Mouse (Mus musculus) left cerebral cortex, adult 18-20 months (tissue): ENCODE results near the gene Rufy2. TPM values are rescaled to one million over a fixed set of nuclear protein-coding genes. Genes with fewer than 3 reads are reported as not detected.

Experiments used
- DNase-seq, 2 experiments: peaks; one replicate each; pipeline ENCODE4 v3.0.0; 2021 to 2022; ENCODE audit warnings: low spot score in 2 of 2, mixed read lengths in 1 of 2
- total RNA-seq, 2 experiments: library from RNA; stranded (reverse); gene quantifications; 2 replicates each; pipeline ENCODE4 v1.2.3; 2021

Gene Rufy2
- total RNA-seq, 2 experiments from 2014 or later, result 75.6 to 91.0 TPM

DNA sequence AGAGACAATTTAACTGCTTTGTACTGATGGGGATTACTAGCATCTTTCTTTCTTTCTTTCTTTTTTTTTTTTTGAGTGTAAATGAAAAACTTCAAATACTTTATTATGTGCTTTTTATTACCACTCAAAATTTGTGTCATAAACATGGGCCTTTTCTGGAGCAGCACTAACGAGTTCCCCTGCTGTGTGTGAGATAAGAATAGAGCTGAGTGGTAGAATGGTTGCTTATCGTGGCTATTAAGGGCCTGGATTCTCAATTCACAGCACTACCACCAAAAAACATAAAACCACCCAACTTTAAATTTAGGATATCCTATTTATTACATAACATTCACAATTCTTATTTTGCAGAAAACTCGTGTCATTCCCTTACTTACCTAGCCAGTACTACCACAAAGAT is 33.5 kb downstream of the Rufy2 start:
- DNase-seq, result no peak

DNA sequence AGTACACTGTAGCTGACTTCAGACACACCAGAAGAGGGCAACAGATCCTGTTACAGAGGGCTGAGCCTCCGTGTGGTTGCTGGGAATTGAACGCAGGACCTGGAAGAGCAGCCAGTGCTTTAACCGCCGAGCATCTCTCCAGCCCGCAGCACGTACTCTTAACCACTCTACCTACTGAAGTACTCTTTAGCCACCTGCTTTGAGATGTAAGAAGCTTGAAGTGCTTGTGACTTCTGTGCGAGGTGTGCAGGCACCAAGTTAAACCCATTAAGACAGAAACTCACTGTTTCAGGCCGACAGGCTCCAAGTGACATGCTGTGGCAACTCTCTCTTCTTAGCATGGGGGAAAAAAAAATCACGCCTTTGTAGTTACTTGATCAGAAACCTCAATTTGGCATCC is 34.1 kb downstream of the Rufy2 start:
- no peak for DNase-seq

DNA sequence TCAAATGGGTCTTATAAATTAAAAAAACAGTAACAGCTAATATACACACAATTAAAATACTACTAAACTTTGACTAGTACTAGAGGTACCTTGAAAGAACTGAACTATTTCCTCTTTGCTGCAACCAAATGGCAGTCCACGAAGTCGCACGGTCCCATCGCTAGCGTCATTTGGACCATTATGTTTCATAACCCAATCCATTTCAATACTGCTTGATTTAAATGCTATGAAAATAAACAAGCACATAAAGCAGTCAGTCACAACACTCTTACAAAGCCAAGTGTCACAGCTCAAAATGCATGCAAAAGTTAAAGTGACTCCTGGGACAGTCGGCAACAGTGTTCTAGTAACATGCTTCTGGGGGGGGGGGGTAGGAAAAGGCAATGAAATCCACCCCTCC is 39.3 kb downstream of the Rufy2 start:
- no peak for DNase-seq

DNA sequence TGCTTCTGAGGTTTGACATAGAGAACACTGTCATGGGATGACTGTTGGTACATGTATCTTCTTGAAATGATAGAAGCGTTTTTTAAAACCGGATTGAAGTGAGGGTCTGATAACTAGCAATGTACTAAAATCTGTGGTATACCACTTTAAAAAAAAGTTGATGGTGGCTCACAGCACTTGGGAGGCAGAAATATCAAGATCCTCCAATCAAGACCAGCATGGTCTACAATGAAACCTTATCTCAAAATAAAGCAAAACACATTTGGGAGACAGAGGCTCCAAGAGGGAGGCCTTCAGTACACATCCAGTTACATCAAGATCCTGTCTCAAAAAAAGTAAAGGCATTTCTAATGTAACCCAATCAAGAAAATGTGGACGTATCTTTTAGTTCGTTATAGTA is 41.7 kb downstream of the Rufy2 start:
- DNase-seq, result no peak

DNA sequence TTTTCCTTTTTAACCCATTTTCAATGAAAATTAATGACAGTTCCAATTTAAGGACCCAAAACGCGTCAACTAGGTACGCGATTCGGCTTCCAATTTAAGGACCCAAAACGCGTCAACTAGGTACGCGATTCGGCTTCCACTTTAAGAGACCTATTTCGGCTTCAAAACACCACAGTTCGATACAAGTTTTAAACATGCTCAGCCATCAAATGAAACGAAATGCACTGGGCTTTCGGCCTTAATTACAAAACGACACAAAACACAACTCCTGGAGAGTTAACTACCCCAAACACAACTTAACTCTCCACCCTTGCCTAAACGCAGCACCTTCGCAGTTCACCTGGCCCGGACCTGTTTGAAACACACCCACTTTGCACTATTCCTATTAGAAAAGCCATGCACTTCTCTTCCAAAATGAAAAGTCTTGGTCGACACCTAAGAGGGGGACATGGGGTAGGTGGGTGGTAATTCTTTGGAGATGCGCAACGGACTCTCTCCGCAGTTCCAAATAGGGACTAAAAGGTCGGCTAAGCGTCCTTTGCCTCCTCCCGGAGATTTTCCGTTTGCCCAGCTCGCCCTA is 42.6 kb downstream of the Rufy2 start:
- no peak for DNase-seq

DNA sequence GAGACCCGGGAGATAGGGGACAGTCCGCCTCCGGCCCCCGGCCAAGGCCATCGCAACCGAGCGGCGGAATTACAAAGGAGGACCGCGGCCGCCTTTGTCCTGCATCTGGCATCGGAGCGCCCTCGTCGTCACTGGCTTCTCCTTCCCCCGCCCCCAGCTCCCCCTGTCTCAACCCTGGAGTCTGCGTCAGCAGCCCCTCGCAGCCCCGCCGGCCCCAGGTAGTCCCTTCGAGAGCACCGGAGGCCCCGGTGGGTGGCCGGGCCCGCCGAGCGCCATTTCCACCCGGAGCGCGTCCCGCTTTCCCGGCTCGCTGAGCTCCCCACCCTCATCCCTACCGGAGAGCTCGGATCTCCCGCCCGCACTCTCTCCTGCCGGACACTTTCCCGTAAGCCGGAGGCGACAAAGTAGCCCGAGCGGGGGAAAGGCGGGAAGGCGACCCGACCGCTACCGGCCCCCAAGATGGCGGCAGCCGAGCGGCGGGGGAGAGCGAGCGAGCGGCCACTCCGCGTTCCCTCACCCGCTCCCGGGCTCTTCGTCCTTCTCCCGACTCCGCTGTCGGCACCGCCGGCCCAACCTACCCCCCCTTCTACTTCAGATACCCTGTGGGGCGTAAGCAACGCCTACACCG is 43.2 kb downstream of the Rufy2 start:
- DNase-seq, result peak; percentile 58 to 68

DNA sequence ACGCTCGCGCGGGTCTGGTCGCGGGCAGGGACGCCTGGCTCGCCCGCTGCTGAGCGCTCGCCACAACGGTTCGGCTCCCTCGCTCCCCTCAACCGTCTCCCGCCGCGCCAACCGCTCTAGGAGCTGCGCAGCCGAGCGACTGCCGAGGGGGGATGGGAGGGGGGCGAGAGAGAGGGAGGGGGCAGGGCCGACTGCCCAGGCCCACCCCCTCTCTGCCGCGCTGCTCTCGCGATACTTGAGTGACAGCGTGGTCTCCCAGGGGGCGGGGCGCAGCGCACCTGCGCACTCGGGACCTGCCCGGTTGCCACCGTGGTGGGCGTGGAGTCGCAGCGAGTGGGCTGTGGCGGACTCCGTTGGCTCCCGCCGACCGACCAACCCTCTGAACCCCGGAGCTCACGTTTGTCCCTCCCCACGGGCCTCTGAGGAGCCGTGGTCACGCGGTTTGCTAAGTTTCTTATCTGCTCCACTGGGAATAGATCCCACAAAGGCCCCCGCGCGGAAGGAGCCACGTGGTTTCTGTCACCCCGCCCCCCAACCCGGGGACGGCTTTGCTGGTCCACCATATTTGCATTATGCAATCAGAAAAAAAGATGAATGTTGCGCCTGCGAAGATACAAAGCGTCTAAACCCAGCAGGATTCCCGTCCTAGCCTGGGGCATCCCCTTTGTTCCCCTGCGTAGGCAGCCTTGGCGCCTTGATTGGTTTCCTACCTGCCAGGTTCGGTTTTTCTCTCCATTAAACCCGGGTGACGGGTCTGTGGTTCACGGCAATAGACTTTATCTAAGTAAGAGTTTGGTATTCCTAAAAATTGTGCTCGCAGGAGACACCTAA is 43.9 kb downstream of the Rufy2 start, which contains the start of the genes Hnrnph3 and Pbld2:
Gene Hnrnph3 (minus strand): TSS at position 469 of the 831 bp plus-strand sequence.
Gene Pbld2 (plus strand): TSS at position 567 of the 831 bp plus-strand sequence.
- DNase-seq, result peak; percentile 98 to 99

DNA sequence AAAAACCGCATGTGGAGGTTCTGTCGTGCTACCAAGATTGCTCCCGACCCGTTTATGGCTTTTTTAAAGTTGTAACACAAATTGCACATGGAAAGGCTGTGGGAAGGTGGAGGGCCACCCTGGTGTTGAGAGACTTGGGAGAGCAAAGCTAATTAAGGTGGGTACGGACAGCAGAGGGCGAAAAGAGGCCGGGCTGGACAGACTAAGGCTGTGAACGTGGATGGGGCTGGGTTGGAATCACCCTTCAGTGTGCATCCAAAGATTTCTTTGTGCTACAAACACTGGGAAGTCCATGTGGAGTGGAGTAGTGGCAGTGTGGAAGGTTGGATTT is 44.5 kb downstream of the Rufy2 start:
- peak; percentile 39 to 52 for DNase-seq

DNA sequence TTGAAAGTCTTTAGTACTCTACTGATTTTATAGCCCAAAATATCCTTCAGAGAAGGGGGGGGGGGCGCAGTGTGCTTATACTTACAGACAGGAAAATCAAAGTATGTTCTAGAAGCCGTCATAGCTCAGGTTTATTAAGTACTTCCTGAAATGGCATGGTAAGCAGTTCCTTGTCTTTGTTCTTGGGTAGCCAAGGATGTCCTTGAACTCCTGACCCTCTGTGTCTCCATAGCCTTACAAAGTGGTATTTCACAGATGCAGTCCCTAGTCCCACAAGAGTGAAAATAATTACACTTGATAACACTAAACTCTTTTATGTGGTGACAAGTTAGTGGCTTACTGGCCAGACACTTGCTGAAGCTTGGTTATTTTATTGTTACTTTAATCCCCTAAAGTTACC is 45.0 kb downstream of the Rufy2 start:
- no peak for DNase-seq

DNA sequence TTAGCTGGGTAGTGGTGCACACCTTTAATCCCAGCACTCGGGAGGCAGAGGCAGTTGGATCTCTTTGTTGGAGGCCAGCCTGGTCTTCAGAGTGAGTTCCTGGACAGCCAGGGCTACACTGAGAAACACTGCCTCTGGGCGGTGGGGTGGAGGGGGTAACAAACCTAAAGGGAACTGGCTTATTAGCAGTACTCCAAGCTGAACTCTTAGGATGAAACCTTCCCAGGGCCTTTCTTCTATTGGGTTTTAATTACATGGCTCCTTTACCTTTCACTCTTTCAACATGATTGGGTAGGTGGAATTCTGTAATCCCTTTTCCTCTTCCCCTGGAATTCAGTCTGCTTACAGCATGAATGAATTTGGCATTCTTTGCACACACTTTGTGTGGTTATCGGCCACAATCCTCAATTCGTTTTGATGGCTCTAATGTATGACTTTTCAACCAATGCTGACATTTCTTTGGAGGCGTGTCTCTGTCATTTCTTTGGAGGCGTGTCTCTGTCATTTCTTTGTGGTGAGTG is 45.5 kb downstream of the Rufy2 start:
- no peak for DNase-seq

DNA sequence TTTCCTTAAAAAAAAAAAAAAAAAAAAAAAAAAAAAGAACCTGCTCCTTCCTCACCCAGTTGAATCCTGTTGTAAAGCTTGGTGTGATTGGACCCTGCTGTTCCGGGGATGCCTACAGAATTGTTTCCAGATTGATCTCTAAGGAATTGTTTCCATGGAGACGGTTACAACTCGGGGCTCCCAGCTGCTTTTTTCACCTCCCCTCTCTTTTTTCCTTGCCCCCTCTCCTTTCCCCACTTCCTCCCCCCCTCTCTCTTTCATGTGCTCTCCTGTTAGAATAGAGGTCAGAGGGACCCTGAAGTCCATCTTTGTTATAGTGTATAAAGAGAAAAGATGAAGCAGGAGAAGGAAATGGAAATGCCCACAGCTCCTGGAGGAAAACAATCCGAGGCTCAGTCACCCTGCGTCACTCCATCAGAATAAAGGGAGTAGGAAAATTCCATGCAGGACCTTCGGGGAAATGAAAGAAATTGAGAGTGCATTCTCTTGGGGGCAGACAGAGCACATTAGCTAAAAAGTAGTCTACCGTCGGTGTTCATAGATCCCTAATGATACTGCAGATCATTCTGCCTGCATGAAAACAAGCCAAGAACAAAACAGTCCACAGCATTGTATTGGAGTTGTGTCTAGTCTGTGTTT is 46.3 kb downstream of the Rufy2 start:
- DNase-seq, result no peak

DNA sequence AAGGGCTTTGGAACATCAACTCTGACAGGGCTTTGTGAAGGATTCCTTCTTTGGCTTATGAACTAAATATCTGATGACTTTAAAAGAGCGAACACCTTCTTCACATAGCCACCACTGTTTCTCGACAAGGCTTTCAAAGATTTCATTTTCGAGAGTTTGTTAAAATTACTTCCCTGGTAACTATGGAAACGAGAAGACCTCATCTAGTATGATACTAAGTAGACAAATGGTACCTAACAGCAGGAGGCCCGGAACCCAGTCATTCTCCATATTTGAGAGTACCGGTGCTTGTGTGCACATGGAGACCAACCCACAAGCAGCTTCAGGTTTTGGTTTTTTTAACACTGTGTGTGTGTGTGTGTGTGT is 46.8 kb downstream of the Rufy2 start:
- no peak for DNase-seq

DNA sequence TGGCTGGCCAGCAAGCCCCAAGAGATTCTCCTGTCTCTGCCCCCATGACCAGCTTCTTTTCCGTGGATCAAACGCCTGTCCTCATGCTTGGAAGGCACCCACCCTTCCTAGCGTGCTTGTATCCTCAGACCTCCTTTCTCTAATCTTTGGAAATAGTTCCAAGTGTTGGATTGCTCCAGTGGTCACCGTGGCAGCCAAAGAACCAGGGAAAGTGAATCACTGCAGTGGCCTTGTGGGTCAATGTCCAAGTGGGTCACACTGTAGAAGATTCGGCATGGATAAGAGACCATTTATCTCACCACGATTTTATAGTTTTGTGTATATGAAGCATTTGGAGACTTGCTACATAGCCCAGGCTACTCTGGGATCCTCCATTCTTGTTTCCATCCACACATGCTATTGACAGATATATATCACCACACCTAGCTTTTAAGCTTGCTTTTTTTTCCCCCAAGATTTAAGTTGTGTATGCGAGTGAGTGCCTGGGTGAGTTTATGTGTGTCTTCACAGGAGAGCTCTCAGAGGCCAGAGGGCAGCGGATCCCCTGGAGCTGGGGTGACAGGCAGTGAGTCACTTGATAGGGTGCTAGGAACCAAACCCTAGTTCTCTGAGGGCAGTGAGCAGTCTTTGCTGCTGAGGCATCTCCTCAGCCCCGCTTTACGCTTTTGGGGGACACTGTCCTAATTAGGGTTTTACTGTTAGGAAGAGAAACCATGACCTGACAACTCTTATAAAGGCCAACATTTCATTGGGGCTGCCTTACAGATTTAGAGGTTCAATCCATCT is 47.5 kb downstream of the Rufy2 start:
- DNase-seq, result no peak

DNA sequence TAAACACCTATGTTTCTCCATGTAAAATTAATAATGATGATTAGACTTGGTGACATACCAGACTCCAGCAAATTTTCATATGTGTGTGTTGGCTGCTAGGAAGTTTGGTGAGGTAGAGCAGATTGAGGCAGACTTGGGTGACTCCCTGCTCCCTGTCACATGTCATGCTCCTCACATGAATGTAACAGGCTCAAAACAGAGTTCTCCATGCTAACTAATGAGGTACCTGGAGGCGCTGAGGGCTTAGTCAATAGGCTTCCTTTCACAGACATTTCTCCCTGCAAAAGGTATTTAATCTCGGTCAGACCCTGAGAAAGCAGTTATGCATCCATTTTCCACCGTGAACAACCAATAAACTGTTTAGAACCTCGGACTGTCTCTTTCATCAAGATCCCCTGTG is 48.4 kb downstream of the Rufy2 start:
- no peak for DNase-seq

DNA sequence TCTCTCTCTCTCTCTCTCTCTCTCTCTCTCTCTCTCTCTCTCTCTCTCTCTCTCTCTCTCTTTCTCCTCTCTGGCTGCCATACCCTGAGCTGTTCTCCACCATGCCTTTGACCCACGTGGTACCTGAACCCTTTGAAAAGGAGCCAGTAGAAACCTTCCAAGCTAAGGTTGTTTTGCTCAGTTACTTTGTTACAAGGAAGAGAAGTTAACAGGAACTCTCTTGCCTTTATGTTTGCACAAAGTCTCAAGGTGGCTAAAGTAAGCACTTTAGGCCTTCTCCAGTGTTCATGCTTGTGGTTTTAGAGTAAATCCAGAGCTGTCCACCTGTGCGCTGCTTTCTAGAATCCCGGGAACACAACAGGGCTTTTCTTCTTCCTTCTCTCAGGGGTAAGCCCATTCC is 52.2 kb downstream of the Rufy2 start:
- no peak for DNase-seq

DNA sequence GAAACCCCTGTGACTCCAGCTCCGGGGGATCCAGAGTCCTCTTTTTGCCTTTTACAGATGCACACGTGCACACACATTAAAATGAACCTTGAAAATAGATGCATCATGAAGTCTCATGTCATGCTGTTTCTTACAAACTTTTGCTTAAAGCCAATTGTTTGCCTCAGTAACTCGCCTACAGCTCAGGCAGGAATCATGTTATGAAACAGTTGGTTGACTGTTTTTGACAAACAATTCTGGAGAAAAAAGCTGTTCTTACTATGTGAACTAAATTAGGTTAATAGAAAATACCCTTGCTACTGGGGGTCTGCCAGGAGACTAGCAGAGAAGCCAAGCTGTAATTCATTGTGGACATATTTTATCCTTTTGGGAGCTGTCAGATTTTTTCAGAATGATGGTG is 52.9 kb downstream of the Rufy2 start:
- DNase-seq, result no peak

DNA sequence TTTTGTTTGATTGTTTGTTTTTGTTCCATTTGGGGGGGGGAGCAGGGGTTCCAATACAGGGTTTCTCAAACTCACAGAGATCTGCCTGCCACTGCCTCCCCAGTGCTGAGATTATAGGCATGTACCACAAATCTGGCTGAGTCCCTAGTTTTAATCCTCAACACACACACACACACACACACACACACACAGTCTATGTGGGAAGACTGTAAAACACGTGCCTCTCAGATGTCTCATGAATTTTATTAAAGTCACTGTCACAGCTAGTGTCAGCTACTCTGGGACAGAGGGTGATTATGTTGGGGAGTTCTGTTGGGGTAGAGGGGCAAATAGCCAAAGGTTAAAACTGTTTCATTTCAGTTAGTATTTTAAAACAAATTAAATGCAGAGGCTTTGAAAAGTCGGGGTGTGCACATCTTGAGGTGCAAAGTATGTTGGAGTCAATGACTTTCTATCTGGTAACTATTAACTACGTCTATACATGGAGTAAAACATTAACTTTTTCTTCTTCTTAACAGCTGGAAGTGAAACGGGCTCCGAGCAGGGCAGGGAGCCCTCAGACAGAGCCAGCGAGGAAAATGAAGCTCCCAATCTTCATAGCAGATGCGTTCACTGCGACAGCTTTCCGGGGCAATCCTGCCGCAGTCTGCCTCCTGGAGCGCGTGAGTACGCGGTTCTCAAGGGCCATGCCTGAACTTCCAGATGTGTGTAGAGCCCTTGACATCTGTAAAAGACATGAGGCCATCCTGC is 58.7 kb downstream of the Rufy2 start:
- no peak for DNase-seq

DNA sequence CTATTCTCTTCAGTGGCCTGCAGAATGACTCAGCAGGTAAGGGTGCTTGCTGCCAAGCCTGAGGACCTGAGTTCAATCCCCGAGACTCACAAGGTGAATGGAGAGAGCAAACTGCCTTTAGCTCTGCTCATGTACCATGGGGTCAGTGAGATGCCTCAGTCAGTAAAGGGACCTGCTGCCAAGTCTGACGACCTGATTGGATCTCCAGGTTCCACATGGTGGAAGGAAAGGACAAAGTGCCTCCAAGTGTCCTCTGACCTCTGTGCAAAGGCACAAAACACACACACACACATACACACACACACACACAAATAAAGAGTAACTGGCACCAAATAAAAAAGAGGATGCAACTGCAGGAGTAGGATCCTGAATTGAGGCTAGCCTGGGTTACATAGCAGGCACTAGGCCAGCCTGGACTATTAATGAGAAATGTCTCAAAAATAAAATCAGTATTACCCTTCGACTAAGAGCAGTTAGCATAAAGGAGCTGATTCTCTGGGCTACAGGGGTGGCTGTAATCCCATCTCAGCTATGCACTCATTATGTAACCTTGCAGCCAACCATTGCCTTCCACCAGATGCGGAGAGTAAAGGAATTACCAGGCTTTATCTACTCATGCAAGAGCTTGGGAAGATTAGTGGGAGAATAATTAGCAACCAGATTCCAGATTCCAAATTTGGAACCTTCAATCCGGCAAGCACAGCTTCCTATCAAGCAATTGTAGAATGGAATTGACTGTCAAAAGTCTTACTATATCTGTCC is 60.0 kb downstream of the Rufy2 start:
- no peak for DNase-seq

DNA sequence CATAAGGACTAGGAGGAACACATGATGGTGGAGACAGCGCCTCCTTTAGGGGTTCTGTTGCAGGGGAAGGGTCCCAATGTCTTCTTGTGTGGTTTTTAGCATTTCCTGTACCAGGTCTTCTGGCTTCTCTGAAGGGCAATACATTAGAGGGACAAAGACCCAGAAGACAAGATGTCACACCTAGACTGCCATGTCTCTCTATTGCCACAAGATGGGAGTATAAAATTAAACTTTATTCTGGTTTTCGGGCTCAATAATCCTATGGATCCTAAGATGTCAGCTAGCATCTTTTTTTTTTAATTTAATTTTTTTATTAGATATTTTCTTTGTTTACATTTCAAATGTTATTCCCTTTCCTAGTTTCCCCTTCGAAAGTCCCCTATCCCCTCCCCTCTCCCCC is 63.1 kb downstream of the Rufy2 start:
- DNase-seq, result no peak

DNA sequence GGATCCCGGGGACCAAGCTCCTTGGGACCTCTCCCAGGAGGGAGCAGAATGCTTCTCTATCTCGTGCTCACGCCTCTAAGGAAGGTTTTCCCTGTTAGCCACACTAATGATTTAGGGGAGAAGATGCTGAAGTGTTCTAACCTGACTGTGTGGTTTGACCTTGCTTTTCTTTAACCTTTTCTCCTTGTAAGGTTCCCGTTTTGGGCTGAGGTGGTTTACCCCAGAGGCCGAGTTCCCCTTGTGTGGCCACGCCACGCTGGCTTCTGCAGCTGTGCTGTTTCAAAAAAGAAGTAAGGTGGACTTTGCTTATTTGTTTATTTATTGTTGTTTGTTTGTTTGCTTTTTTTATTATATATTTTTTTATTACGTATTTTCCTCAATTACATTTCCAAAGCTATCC is 67.7 kb downstream of the Rufy2 start:
- DNase-seq, result no peak
